Mouse (Mus musculus): ENCODE measurements at regions not wholly inside any gene's neighbourhood (a gene's known extent, or its start where the extent isn't known, plus 50 kb on each side); places are given as distances from the start of the nearest gene placed in this dataset.

- Histone ChIP-seq H3K4me3 (no peak overlapping the region), H3K27ac (no peak overlapping the region), H3K27me3 (no peaks in the 10 kb centered on the region), H3K9ac (no peak overlapping the region), H3K9me3 (no peaks in the 10 kb centered on the region), H3K36me3 (no peaks in the 10 kb centered on the region), H3K4me1 (replicated peaks) (no peaks in the 10 kb centered on the region), H3K4me2 (no peak overlapping the region)
- ATAC-seq (ENCODE audit: low FRiP score), result no peak
- 91% methylated on average over 2 of the region's 2 CpGs for WGBS
Measured at GRCm38 (mm10) chr16:58211872-58212271, 196.4 kb upstream of the Dcbld2 start.

DNA sequence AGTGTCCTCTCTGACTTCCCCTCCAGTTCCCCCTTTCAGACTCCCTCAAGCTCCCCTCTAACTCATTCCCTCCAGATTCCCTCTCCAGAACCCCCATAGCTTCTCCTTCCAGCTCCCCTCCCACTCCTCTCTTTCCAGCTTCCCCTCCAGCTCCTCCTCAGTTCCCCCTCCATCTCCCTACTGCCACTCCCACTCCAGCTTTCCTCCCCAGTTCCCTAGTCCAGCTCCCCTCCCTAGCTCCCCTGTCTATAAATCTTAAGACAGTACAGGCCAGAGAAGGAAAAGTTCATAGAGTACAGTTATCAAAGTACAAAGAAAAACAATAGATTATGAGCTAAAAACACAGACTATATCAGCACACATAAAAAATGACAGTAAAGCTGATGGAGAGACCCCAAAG is 173.6 kb upstream of the Dcbld2 start:
- H3K27ac ChIP-seq, result no peak overlapping the region
- no peaks in the 10 kb centered on the region for H3K27me3 ChIP-seq

DNA sequence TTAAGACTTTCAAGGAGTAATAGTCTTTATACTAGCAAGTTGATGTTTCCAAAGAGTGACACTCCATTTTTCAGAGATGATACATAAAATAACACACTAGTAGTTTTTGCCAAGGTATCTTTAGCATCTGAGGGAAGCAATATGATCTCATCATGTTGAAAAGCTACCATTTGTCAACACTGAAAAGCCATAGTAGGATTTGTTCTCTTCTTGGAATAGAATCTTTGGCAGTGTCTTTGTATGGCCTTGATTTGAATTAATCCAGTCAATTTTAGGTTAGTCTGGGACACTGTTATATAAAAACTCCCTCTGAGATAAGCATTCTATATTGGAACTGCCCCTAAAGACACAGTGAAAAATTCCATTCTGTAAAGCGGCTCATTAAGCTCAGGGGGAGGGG is 171.4 kb upstream of the Dcbld2 start:
- no peaks in the 10 kb centered on the region for H3K36me3 ChIP-seq
- H3K4me3 ChIP-seq, result no peak overlapping the region
- H3K9ac ChIP-seq, result no peak overlapping the region
- WGBS, result 97% methylated on average over 1 of the region's 1 CpGs
- ATAC-seq (ENCODE audit: low FRiP score), result no peak
- no peaks in the 10 kb centered on the region for H3K4me1 ChIP-seq (replicated peaks)
- no peaks in the 10 kb centered on the region for H3K27me3 ChIP-seq
- H3K27ac ChIP-seq, result no peak overlapping the region
- H3K9me3 ChIP-seq, result no peaks in the 10 kb centered on the region
- H3K4me2 ChIP-seq, result no peak overlapping the region

More for the DNA sequence above, 173.6 kb upstream of the Dcbld2 start:
- H3K4me3 ChIP-seq, result no peak overlapping the region
- H3K9me3 ChIP-seq, result no peaks in the 10 kb centered on the region
- ATAC-seq (ENCODE audit: low FRiP score), result no peak
- H3K4me1 ChIP-seq (replicated peaks), result no peaks in the 10 kb centered on the region
- H3K9ac ChIP-seq, result no peak overlapping the region
- H3K36me3 ChIP-seq, result no peaks in the 10 kb centered on the region
- no peak overlapping the region for H3K4me2 ChIP-seq

DNA sequence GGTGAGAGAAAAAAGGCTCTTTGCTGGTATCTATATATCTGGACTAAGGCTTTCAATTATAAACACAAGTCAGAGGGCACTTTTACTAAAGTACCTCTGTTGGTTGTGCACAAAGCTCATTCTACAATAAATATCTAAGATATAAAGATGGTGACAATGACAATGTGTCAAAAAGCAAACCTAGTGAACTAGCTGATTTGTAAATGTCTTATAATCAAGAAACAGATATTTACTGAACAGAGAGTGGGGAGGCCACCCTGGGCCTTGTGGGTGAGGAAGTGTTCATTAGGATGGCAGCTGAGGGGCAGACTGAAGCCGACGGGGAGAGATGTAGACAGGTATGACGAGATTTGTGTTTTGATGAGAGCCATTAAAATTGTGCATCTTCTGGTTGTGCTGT is 132.0 kb upstream of the Dcbld2 start:
- no peaks in the 10 kb centered on the region for H3K36me3 ChIP-seq
- 95% methylated on average over 3 of the region's 3 CpGs for WGBS

DNA sequence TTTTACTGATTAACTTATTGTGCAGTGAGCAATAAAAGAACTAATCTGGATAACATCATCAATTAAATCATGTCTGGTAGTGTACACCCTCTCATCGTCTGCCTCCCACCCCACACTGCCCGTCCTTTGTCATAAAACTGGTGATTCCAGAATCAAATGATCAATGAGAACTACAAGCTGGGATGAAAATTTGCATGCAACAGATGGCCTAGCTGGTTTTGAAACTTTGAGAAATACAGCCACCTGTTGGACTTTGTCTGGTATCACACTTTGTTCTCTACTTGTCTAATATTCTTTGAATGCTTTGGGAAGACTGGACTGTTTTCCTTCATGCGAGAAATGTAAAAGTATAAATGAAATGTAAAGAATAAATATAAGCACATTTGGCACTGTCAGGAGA is 126.8 kb upstream of the Dcbld2 start:
- no peak for ATAC-seq (ENCODE audit: low FRiP score)
- WGBS, result 41% methylated on average over 3 of the region's 3 CpGs
- Histone ChIP-seq H3K4me2 (no peak overlapping the region), H3K4me3 (no peak overlapping the region), H3K9me3 (no peaks in the 10 kb centered on the region), H3K4me1 (replicated peaks) (no peaks in the 10 kb centered on the region), H3K9ac (no peak overlapping the region), H3K27ac (no peak overlapping the region), H3K36me3 (no peaks in the 10 kb centered on the region), H3K27me3 (no peaks in the 10 kb centered on the region)

More for the DNA sequence above, 132.0 kb upstream of the Dcbld2 start:
- Histone ChIP-seq H3K4me1 (replicated peaks) (no peaks in the 10 kb centered on the region), H3K9me3 (no peaks in the 10 kb centered on the region), H3K4me3 (no peak overlapping the region), H3K27me3 (no peaks in the 10 kb centered on the region), H3K4me2 (no peak overlapping the region), H3K9ac (no peak overlapping the region), H3K27ac (no peak overlapping the region)
- ATAC-seq (ENCODE audit: low FRiP score), result no peak

DNA sequence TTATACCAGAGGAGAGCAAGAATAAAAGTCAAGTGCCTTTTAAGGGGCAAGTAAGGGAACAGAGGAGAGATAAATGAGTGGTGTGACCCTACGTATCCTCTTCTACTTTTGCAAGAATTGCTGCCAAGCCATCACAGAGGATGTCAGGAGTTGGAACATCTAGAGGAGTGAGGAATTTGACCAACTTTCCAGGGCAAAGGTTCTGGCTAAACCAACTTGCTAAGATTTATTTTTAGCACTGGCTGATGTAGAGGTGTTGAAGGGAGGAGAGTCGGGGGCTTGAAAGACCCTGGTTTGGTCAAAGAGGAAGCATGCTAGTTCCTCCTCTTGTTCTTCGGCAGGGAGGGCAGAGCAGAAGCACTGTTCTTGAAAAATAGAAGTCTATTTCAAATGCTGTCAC is 113.8 kb upstream of the Dcbld2 start:
- Histone ChIP-seq H3K27me3 (no peaks in the 10 kb centered on the region), H3K4me2 (no peak overlapping the region), H3K9ac (no peak overlapping the region), H3K4me1 (replicated peaks) (no peaks in the 10 kb centered on the region), H3K4me3 (no peak overlapping the region), H3K9me3 (no peaks in the 10 kb centered on the region), H3K36me3 (no peaks in the 10 kb centered on the region), H3K27ac (no peak overlapping the region)
- ATAC-seq (ENCODE audit: low FRiP score), result no peak
- WGBS, result 84% methylated on average over 3 of the region's 3 CpGs

GRCm38 (mm10) chr16:58295128-58295527 is 113.1 kb upstream of the Dcbld2 start:
- no peaks in the 10 kb centered on the region for H3K9me3 ChIP-seq
- ATAC-seq (ENCODE audit: low FRiP score), result no peak
- no peak overlapping the region for H3K9ac ChIP-seq
- H3K4me1 ChIP-seq (replicated peaks), result no peaks in the 10 kb centered on the region
- no peak overlapping the region for H3K4me3 ChIP-seq
- H3K36me3 ChIP-seq, result no peaks in the 10 kb centered on the region
- H3K4me2 ChIP-seq, result no peak overlapping the region
- H3K27ac ChIP-seq, result no peak overlapping the region
- WGBS, result 88% methylated on average over 1 of the region's 1 CpGs
- H3K27me3 ChIP-seq, result no peaks in the 10 kb centered on the region

DNA sequence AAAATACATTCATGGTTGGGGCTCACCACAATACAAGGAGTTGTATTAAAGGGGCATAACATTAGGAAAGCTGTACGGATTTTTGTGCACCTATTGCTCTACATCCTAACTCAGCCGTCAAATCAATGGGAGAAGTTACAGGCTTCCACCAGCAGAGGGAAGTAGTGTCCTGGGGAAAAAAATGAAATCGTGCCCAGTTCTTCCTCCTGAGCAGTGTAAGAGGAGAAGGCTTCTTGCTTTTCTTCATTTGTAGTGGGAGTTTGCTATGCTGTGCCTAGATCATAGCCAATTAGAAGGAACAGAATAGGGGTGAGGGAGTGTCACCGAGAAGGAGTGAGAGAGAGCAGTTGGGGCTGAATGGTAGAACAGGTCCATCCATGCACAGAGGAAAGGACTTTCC is 108.7 kb upstream of the Dcbld2 start:
- no peaks in the 10 kb centered on the region for H3K9me3 ChIP-seq
- peak; percentile 81 for ATAC-seq (ENCODE audit: low FRiP score)
- H3K4me1 ChIP-seq (replicated peaks), result no peaks in the 10 kb centered on the region
- no peaks in the 10 kb centered on the region for H3K36me3 ChIP-seq
- no peak overlapping the region for H3K4me3 ChIP-seq
- no peak overlapping the region for H3K9ac ChIP-seq
- WGBS, result 24% methylated on average over 4 of the region's 4 CpGs
- H3K27ac ChIP-seq, result no peak overlapping the region
- no peak overlapping the region for H3K4me2 ChIP-seq
- H3K27me3 ChIP-seq, result no peaks in the 10 kb centered on the region

DNA sequence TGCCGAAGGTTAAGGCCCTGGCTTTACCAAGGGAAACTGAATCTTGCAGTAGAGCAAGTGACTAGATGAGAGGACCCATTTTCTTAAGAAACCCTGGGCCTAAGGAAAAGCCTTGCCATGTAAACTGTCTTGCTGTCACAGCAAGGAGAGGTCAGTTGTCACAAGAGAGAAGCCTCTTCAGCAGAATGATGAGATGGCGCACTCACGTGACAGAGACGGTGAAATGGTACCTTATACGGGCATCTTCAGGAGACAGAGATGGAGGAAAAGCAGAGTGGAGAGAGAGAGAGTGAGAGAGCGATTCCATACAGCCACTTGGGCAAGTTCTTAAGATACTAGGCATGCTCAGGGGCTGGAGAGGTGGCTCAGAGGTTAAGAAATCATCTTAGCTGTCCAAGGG is 108.1 kb upstream of the Dcbld2 start:
- no peak overlapping the region for H3K27ac ChIP-seq
- no peaks in the 10 kb centered on the region for H3K9me3 ChIP-seq
- no peaks in the 10 kb centered on the region for H3K36me3 ChIP-seq
- no peaks in the 10 kb centered on the region for H3K27me3 ChIP-seq
- no peak overlapping the region for H3K9ac ChIP-seq
- no peak overlapping the region for H3K4me2 ChIP-seq
- no peaks in the 10 kb centered on the region for H3K4me1 ChIP-seq (replicated peaks)
- H3K4me3 ChIP-seq, result no peak overlapping the region
- 93% methylated on average over 6 of the region's 6 CpGs for WGBS
- no peak for ATAC-seq (ENCODE audit: low FRiP score)

GRCm38 (mm10) chr16:58303555-58303954 is 104.7 kb upstream of the Dcbld2 start:
- Histone ChIP-seq H3K4me1 (replicated peaks) (no peaks in the 10 kb centered on the region), H3K36me3 (no peaks in the 10 kb centered on the region), H3K27ac (no peak overlapping the region), H3K4me2 (no peak overlapping the region), H3K4me3 (no peak overlapping the region), H3K9me3 (no peaks in the 10 kb centered on the region), H3K27me3 (no peaks in the 10 kb centered on the region), H3K9ac (no peak overlapping the region)
- WGBS, result 19% methylated on average over 5 of the region's 5 CpGs
- no peak for ATAC-seq (ENCODE audit: low FRiP score)

DNA sequence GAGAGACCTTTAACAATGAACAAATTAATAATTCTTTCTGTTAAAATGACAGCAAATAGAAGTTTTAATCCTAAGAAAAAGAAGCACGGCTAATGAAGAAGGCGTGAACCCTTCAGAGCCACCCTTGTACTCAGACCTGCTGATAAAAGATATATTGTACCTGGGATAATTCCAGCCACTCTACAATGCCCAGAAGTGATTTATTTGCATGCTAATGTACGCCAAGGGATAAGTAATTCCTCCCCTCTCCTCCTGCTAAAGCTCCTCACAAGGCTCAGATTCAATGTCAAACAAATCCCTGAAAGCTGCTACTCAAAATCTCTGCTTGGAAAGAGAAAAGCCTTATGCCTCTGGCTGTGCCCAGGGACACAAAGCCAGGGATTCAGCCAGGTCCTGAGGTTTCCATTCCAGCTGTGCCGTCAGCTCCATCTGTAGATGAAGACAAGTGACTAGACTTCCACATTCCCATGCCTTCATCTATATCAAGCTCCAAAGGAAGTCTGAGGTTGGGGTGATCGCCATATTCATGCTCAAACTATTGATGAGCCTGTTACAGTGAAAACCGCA is 91.3 kb upstream of the Dcbld2 start:
- ATAC-seq (ENCODE audit: low FRiP score), result no peak
- H3K27me3 ChIP-seq, result no peaks in the 10 kb centered on the region
- H3K4me2 ChIP-seq, result no peak overlapping the region
- no peak overlapping the region for H3K4me3 ChIP-seq
- H3K36me3 ChIP-seq, result no peaks in the 10 kb centered on the region
- H3K9me3 ChIP-seq, result no peaks in the 10 kb centered on the region
- H3K9ac ChIP-seq, result no peak overlapping the region
- 71% methylated on average over 6 of the region's 6 CpGs for WGBS
- H3K27ac ChIP-seq, result no peak overlapping the region
- no peaks in the 10 kb centered on the region for H3K4me1 ChIP-seq (replicated peaks)

- H3K36me3 ChIP-seq, result no peaks in the 10 kb centered on the region
- no peaks in the 10 kb centered on the region for H3K9me3 ChIP-seq
- no peak overlapping the region for H3K4me3 ChIP-seq
- H3K4me2 ChIP-seq, result no peak overlapping the region
- H3K4me1 ChIP-seq (replicated peaks), result no peaks in the 10 kb centered on the region
- WGBS, result 80% methylated on average over 3 of the region's 3 CpGs
- H3K27ac ChIP-seq, result no peak overlapping the region
- no peaks in the 10 kb centered on the region for H3K27me3 ChIP-seq
- no peak for ATAC-seq (ENCODE audit: low FRiP score)
- H3K9ac ChIP-seq, result no peak overlapping the region
Measured at GRCm38 (mm10) chr16:58331087-58331486, 77.2 kb upstream of the Dcbld2 start.

- WGBS, result 91% methylated on average over 5 of the region's 5 CpGs
- no peaks in the 10 kb centered on the region for H3K27me3 ChIP-seq
- H3K36me3 ChIP-seq, result no peaks in the 10 kb centered on the region
- H3K4me2 ChIP-seq, result no peak overlapping the region
- H3K4me1 ChIP-seq (replicated peaks), result peaks cover under 1% of the 10 kb centered on the region; the same call in 1 of the 2 replicates
- no peak for ATAC-seq (ENCODE audit: low FRiP score)
- H3K9ac ChIP-seq, result no peak overlapping the region
- no peaks in the 10 kb centered on the region for H3K9me3 ChIP-seq
- H3K27ac ChIP-seq, result no peak overlapping the region
- no peak overlapping the region for H3K4me3 ChIP-seq
Measured at GRCm38 (mm10) chr16:58343921-58344320, 64.3 kb upstream of the Dcbld2 start.

Data from hindbrain, embryonic 13.5 days (tissue).